Mouse (Mus musculus) liver, postnatal 0 days (tissue): ENCODE results near the gene Slc12a3.

ENCODE experiments used
- CTCF ChIP-seq: sonication (generic); IDR thresholded peaks from 2 replicates; pipeline ENCODE4 v1.5.1; 2016; ENCODE audit warnings: antibody characterized with exemption, low read depth
- EP300 ChIP-seq: IDR thresholded peaks from 2 replicates; pipeline ENCODE4 v1.6.1; 2016; ENCODE audit warnings: antibody characterized with exemption, low read depth, mild to moderate bottlenecking

DNA sequence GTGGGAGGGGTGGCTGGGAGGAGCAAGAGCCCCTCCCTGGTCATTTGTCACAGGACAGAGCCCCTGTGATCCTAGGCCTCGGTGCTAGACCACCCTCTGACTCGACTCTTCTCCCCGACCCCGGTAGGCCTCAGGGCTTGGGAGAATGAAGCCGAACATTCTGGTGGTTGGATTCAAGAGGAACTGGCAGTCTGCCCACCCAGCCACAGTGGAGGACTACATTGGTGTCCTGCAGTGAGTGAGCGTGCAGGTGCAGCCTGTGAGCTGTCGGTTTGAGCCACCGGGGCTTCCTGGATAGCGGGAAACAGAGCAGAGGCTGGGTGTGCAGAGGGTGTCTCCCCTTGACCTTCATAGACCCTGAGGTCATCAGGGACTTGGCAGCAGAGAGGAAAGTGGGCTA, 19.4 kb downstream of the Slc12a3 start:
- TF ChIP-seq EP300 = no peak
- TF ChIP-seq CTCF = no peak
